Mouse (Mus musculus) ES-Bruce4 (cell line): ENCODE measurements at regions not wholly inside any gene's neighbourhood (a gene's known extent, or its start where the extent isn't known, plus 50 kb on each side); places are given as distances from the start of the nearest gene placed in this dataset.

ENCODE experiments used
- H3K27ac ChIP-seq: 2 replicates; pipeline ENCODE4 v1.5.1; 2012; ENCODE audit warnings: low read length, inconsistent platforms; ENCODE audit not compliant: insufficient read depth
- H3K27me3 ChIP-seq: 2 replicates; pipeline ENCODE4 v1.6.1; 2012; ENCODE audit warnings: mild to moderate bottlenecking, low read length, inconsistent platforms; ENCODE audit not compliant: control insufficient read depth, poor library complexity, insufficient read depth, severe bottlenecking
- H3K36me3 ChIP-seq: 2 replicates; pipeline ENCODE4 v1.6.1; 2012; ENCODE audit warnings: inconsistent platforms, mild to moderate bottlenecking, low read length, moderate library complexity; ENCODE audit not compliant: control insufficient read depth, poor library complexity, insufficient read depth, severe bottlenecking
- H3K4me1 ChIP-seq: one replicate; pipeline ENCODE4 v1.8.1; 2011; ENCODE audit warnings: low read length; ENCODE audit not compliant: control insufficient read depth, insufficient read depth
- H3K4me3 ChIP-seq: 2 replicates; pipeline ENCODE4 v1.5.1; 2011; ENCODE audit warnings: low read depth, mild to moderate bottlenecking, low read length
- H3K9ac ChIP-seq: 2 replicates; pipeline ENCODE4 v1.6.1; 2012; ENCODE audit warnings: low read depth, mild to moderate bottlenecking, inconsistent platforms; ENCODE audit not compliant: poor library complexity, severe bottlenecking
- H3K9me3 ChIP-seq: replicated peaks from 2 replicates; pipeline ENCODE4 v1.6.1; 2012; ENCODE audit warnings: mild to moderate bottlenecking, low read length, inconsistent platforms; ENCODE audit not compliant: control insufficient read depth, poor library complexity, insufficient read depth, severe bottlenecking
- CTCF ChIP-seq: IDR thresholded peaks from one replicate; pipeline ENCODE4 v1.8.1; 2011; ENCODE audit warnings: low read depth, low read length
- EP300 ChIP-seq: IDR thresholded peaks from 2 replicates; pipeline ENCODE4 v1.6.1; 2011; ENCODE audit warnings: low read depth, low read length; ENCODE audit not compliant: insufficient read depth
- POLR2A ChIP-seq: IDR thresholded peaks from one replicate; pipeline ENCODE4 v1.8.1; 2011; ENCODE audit warnings: low read length; ENCODE audit not compliant: insufficient read depth

GRCm38 (mm10) chr3:134578759-134579158 lies 250.0 kb upstream of the Tacr3 start:
- no peak overlapping the region for H3K27ac ChIP-seq
- no peak overlapping the region for H3K9ac ChIP-seq
- H3K4me3 ChIP-seq, result no peak overlapping the region
- no peaks in the 10 kb centered on the region for H3K27me3 ChIP-seq
- TF ChIP-seq CTCF, result no peak
- no peak for TF ChIP-seq EP300
- no peak for TF ChIP-seq POLR2A
- H3K4me1 ChIP-seq, result no peaks in the 10 kb centered on the region
- no peaks in the 10 kb centered on the region for H3K36me3 ChIP-seq
- H3K9me3 ChIP-seq, result no peaks in the 10 kb centered on the region

GRCm38 (mm10) chr3:134588630-134589029 lies 240.2 kb upstream of the Tacr3 start:
- H3K4me1 ChIP-seq, result no peaks in the 10 kb centered on the region
- TF ChIP-seq EP300 (no peak), POLR2A (no peak), CTCF (no peak)
- no peak overlapping the region for H3K27ac ChIP-seq
- H3K9ac ChIP-seq, result no peak overlapping the region
- no peaks in the 10 kb centered on the region for H3K27me3 ChIP-seq
- no peaks in the 10 kb centered on the region for H3K9me3 ChIP-seq
- no peaks in the 10 kb centered on the region for H3K36me3 ChIP-seq
- no peak overlapping the region for H3K4me3 ChIP-seq

GRCm38 (mm10) chr3:134602919-134603318 lies 225.9 kb upstream of the Tacr3 start:
- TF ChIP-seq EP300, result no peak

GRCm38 (mm10) chr3:134605356-134605771 lies 223.4 kb upstream of the Tacr3 start:
- Histone ChIP-seq H3K9ac (no peak overlapping the region), H3K9me3 (no peaks in the 10 kb centered on the region), H3K4me3 (no peak overlapping the region), H3K27ac (no peak overlapping the region), H3K4me1 (no peaks in the 10 kb centered on the region), H3K27me3 (no peaks in the 10 kb centered on the region), H3K36me3 (no peaks in the 10 kb centered on the region)
- TF ChIP-seq CTCF (no peak), EP300 (no peak), POLR2A (no peak)

More at GRCm38 (mm10) chr3:134602919-134603318, 225.9 kb upstream of the Tacr3 start:
- Histone ChIP-seq H3K36me3 (no peaks in the 10 kb centered on the region), H3K27ac (no peak overlapping the region), H3K4me3 (no peak overlapping the region), H3K9ac (no peak overlapping the region), H3K4me1 (no peaks in the 10 kb centered on the region), H3K27me3 (no peaks in the 10 kb centered on the region), H3K9me3 (no peaks in the 10 kb centered on the region; the same call in 1 of the 2 replicates)

GRCm38 (mm10) chr3:134610244-134610643 lies 218.6 kb upstream of the Tacr3 start:
- TF ChIP-seq POLR2A, result no peak
- TF ChIP-seq CTCF, result no peak
- no peak for TF ChIP-seq EP300
- no peaks in the 10 kb centered on the region for H3K27me3 ChIP-seq
- no peak overlapping the region for H3K9ac ChIP-seq
- no peak overlapping the region for H3K4me3 ChIP-seq
- no peaks in the 10 kb centered on the region for H3K9me3 ChIP-seq
- H3K36me3 ChIP-seq, result no peaks in the 10 kb centered on the region
- H3K27ac ChIP-seq, result no peak overlapping the region
- H3K4me1 ChIP-seq, result no peaks in the 10 kb centered on the region

- no peaks in the 10 kb centered on the region for H3K4me1 ChIP-seq
- H3K36me3 ChIP-seq, result no peaks in the 10 kb centered on the region
- no peak overlapping the region for H3K27ac ChIP-seq
- H3K9ac ChIP-seq, result no peak overlapping the region
- no peaks in the 10 kb centered on the region for H3K27me3 ChIP-seq
- no peak for TF ChIP-seq POLR2A
- no peak overlapping the region for H3K4me3 ChIP-seq
- no peaks in the 10 kb centered on the region for H3K9me3 ChIP-seq
Observed at GRCm38 (mm10) chr3:134611516-134612297, 217.1 kb upstream of the Tacr3 start.
